Mouse (Mus musculus): Measurements from ENCODE around the gene Brca1. TPM values are rescaled to one million over a fixed set of nuclear protein-coding genes. Genes with fewer than 3 reads are reported as not detected.
"Not testable (repeated sequence)": the region's sequence is repeated elsewhere in the genome, so short reads cannot be mapped to it uniquely, and the experiment has no call there.

Gene Brca1
- polyA plus RNA-seq, 2 experiments = 8.6 to 14.0 TPM

DNA sequence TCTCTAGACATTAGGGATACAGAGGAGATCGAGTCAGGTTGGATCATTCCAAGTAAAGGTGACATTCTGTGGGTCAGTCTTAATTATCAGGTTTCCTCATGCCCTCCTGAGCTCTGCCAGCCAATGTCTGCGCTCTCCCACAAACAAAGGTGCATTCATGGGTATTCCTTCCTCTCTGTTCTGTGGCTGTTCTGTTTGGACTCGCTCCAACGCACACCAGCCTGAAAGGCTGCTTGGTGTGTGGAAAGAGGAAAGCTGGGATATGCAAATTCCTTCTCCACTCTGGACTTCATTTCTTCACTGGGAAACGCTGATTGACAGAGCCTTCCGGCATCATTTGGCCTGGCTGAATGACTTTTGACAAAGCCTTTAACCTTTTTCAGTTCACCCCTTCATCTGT is 97.1 kb downstream of the Brca1 start:
- TF ChIP-seq CTCF (IDR thresholded peaks at IDR 0.05; ENCODE audit: low read depth) (no peak), EP300 (IDR thresholded peaks at IDR 0.05; ENCODE audit: low read depth) (no peak)
- Histone ChIP-seq H3K4me1 (replicated peaks; ENCODE audit: control insufficient read depth in 2 of 2, insufficient read depth in 2 of 2, low read length in 1 of 2) (peaks cover 0 to 12% of the 10 kb centered on the region in 2 experiments; a peak in 2 of 4 replicates), H3K4me3 (ENCODE audit: insufficient read depth in 1 of 2, low read depth in 2 of 2, low read length in 2 of 2) (no peak overlapping the region), H3K4me2 (ENCODE audit: low read depth) (no peak overlapping the region), H3K27me3 (ENCODE audit: control insufficient read depth, insufficient read depth, low read length) (no peaks in the 10 kb centered on the region), H3K9ac (replicated peaks) (no peak overlapping the region), H3K36me3 (replicated peaks; ENCODE audit: control insufficient read depth, insufficient read depth, low read depth) (no peaks in the 10 kb centered on the region; the same call in none of the 2 replicates), H3K27ac (no peak overlapping the region), H3K9me3 (ENCODE audit: control insufficient read depth, low read length) (no peaks in the 10 kb centered on the region)
- no peak for ATAC-seq (ENCODE audit: insufficient read depth)
- no peak for DNase-seq (ENCODE audit: low read depth in 3 of 3, low spot score in 3 of 3)
- WGBS (ENCODE audit: insufficient replicate concordance) = 77% methylated on average over 6 of the region's 6 CpGs

GRCm38 (mm10) chr11:101452093-101452774 is 99.5 kb downstream of the Brca1 start:
- peaks cover 13 to 22% of the 10 kb centered on the region in 2 experiments for H3K4me1 ChIP-seq (replicated peaks; ENCODE audit: control insufficient read depth in 2 of 2, insufficient read depth in 2 of 2, low read length in 1 of 2)
- no peak for DNase-seq (ENCODE audit: low read depth in 3 of 3, low spot score in 3 of 3)
- no peaks in the 10 kb centered on the region; the same call in none of the 2 replicates for H3K36me3 ChIP-seq (replicated peaks; ENCODE audit: control insufficient read depth, insufficient read depth, low read depth)
- no peaks in the 10 kb centered on the region for H3K27me3 ChIP-seq (ENCODE audit: control insufficient read depth, insufficient read depth, low read length)
- no peak overlapping the region for H3K4me2 ChIP-seq (ENCODE audit: low read depth)
- H3K9ac ChIP-seq (replicated peaks) = no peak overlapping the region
- H3K9me3 ChIP-seq (ENCODE audit: control insufficient read depth, low read length) = no peaks in the 10 kb centered on the region
- 49% methylated on average over 10 of the region's 10 CpGs for WGBS (ENCODE audit: insufficient replicate concordance)
- H3K27ac ChIP-seq = no peak overlapping the region
- TF ChIP-seq EP300 (IDR thresholded peaks at IDR 0.05; ENCODE audit: low read depth) (no peak), CTCF (IDR thresholded peaks at IDR 0.05; ENCODE audit: low read depth) (no peak)
- no peak overlapping the region for H3K4me3 ChIP-seq (ENCODE audit: insufficient read depth in 1 of 2, low read depth in 2 of 2, low read length in 2 of 2)
- no peak for ATAC-seq (ENCODE audit: insufficient read depth)

GRCm38 (mm10) chr11:101451536-101451935 is 100.2 kb downstream of the Brca1 start:
- Histone ChIP-seq H3K4me3 (ENCODE audit: insufficient read depth in 1 of 2, low read depth in 2 of 2, low read length in 2 of 2) (no peak overlapping the region), H3K9me3 (ENCODE audit: control insufficient read depth, low read length) (no peaks in the 10 kb centered on the region), H3K4me2 (ENCODE audit: low read depth) (no peak overlapping the region), H3K4me1 (replicated peaks; ENCODE audit: control insufficient read depth in 2 of 2, insufficient read depth in 2 of 2, low read length in 1 of 2) (peaks cover 13 to 22% of the 10 kb centered on the region in 2 experiments), H3K36me3 (replicated peaks; ENCODE audit: control insufficient read depth, insufficient read depth, low read depth) (no peaks in the 10 kb centered on the region; the same call in 1 of the 2 replicates), H3K9ac (replicated peaks) (no peak overlapping the region), H3K27me3 (ENCODE audit: control insufficient read depth, insufficient read depth, low read length) (no peaks in the 10 kb centered on the region), H3K27ac (no peak overlapping the region)
- no peak for ATAC-seq (ENCODE audit: insufficient read depth)
- 86% methylated on average over 10 of the region's 10 CpGs for WGBS (ENCODE audit: insufficient replicate concordance)
- DNase-seq (ENCODE audit: low read depth in 3 of 3, low spot score in 3 of 3) = no peak
- TF ChIP-seq EP300 (IDR thresholded peaks at IDR 0.05; ENCODE audit: low read depth) = no peak
- no peak for TF ChIP-seq CTCF (IDR thresholded peaks at IDR 0.05; ENCODE audit: low read depth)

DNA sequence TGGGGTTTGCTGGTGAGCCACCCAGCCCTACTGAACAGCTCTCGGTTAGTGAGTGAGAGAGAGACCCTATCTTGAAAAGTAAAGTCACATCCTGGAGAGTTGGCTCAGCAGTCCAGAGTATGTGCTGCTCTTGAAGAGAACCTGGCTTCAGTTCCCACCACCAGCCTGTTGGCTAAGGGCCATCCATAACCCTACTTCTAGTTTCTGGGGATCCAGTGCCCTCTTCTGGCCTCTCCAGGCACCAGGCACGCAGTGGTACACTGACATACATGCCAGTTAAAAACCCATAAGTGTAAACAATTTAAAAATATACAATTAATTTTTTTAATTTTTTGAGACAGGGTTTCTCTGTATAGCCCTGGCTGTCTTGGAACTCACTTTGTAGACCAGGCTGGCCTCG is 101.4 kb downstream of the Brca1 start:
- Histone ChIP-seq H3K27me3 (ENCODE audit: control insufficient read depth, insufficient read depth, low read length) (no peaks in the 10 kb centered on the region), H3K4me1 (replicated peaks; ENCODE audit: control insufficient read depth in 2 of 2, insufficient read depth in 2 of 2, low read length in 1 of 2) (peaks cover 13 to 22% of the 10 kb centered on the region in 2 experiments), H3K27ac (no peak overlapping the region), H3K9ac (replicated peaks) (no peak overlapping the region), H3K36me3 (replicated peaks; ENCODE audit: control insufficient read depth, insufficient read depth, low read depth) (peaks cover 4% of the 10 kb centered on the region; the same call in 1 of the 2 replicates), H3K4me2 (ENCODE audit: low read depth) (no peak overlapping the region), H3K4me3 (ENCODE audit: insufficient read depth in 1 of 2, low read depth in 2 of 2, low read length in 2 of 2) (no peak overlapping the region), H3K9me3 (ENCODE audit: control insufficient read depth, low read length) (no peaks in the 10 kb centered on the region)
- 84% methylated on average over 3 of the region's 3 CpGs for WGBS (ENCODE audit: insufficient replicate concordance)
- ATAC-seq (ENCODE audit: insufficient read depth) (no peak), DNase-seq (ENCODE audit: low read depth in 3 of 3, low spot score in 3 of 3) (no peak)
- TF ChIP-seq EP300 (IDR thresholded peaks at IDR 0.05; ENCODE audit: low read depth) = no peak
- peak; percentile 68 for TF ChIP-seq CTCF (IDR thresholded peaks at IDR 0.05; ENCODE audit: low read depth)

- peak overlapping the region; percentile 90; the same call in 1 of the 2 replicates for H3K9ac ChIP-seq (replicated peaks)
- H3K4me1 ChIP-seq (replicated peaks; ENCODE audit: control insufficient read depth in 2 of 2, insufficient read depth in 2 of 2, low read length in 1 of 2) = peaks cover 13 to 25% of the 10 kb centered on the region in 2 experiments
- ATAC-seq (ENCODE audit: insufficient read depth); DNase-seq (ENCODE audit: low read depth in 3 of 3, low spot score in 3 of 3); H3K27me3 ChIP-seq (ENCODE audit: control insufficient read depth, insufficient read depth, low read length); H3K9me3 ChIP-seq (ENCODE audit: control insufficient read depth, low read length): not testable (repeated sequence)
- H3K4me3 ChIP-seq (ENCODE audit: insufficient read depth in 1 of 2, low read depth in 2 of 2, low read length in 2 of 2) = peak overlapping the region in 1 of 2 experiments; percentile 90; a peak in 1 of 4 replicates
- peaks cover 11% of the 10 kb centered on the region for H3K36me3 ChIP-seq (replicated peaks; ENCODE audit: control insufficient read depth, insufficient read depth, low read depth)
- H3K4me2 ChIP-seq (ENCODE audit: low read depth) = peak overlapping the region; percentile 78
- WGBS (ENCODE audit: insufficient replicate concordance) = 65% methylated on average over 4 of the region's 4 CpGs
- H3K27ac ChIP-seq = peak overlapping the region; percentile 95
Observed at GRCm38 (mm10) chr11:101449596-101449995, 102.2 kb downstream of the Brca1 start.
